Mouse (Mus musculus) spleen, postnatal 14 days (tissue): ENCODE data around the gene E030030I06Rik.
"Not testable (repeated sequence)": the region's sequence is repeated elsewhere in the genome, so short reads cannot be mapped to it uniquely, and the experiment has no call there.

ENCODE experiments used
- DNase-seq, 2 experiments: peaks; one replicate each; pipeline ENCODE4 v3.0.0; 2021 to 2022; ENCODE audit warnings: low spot score in 2 of 2

Gene E030030I06Rik

DNA sequence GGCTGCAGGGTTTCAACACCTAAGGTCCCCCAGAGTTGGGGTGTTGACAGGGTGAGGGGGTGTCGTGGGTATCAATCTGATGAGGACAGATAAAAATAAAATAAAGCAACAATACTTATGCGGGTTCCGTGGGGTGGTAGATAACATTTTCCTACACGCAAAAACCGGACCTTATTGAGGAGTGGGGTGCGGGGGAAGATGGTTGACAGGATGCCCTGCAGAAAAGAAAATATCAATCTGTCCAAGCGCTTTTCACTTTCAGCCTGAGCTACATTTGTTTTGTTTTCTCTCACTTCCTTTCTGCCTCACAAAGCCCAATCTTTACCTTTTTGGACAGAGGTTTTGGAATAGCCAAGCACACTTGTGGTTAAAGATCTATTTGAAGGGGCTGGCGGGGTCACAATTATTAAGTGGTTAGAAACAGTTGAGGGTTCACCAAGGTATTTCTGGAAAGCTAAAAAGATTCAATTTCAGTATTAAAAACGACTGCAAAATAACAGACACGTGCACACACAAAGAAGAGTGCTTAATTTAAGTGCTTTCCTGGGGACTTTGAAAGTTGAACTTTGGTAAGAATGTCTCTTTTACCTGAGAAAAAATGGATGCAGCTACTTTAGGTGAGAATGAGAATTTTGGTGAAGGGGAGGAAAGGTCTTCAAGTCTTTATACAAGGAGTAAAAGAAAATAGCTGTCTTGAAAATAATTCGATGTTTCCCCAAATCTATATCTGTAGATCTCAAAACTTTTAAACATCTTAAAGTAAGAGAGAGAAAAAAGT is 3.0 kb upstream of the E030030I06Rik start:
- not testable (repeated sequence) for DNase-seq

DNA sequence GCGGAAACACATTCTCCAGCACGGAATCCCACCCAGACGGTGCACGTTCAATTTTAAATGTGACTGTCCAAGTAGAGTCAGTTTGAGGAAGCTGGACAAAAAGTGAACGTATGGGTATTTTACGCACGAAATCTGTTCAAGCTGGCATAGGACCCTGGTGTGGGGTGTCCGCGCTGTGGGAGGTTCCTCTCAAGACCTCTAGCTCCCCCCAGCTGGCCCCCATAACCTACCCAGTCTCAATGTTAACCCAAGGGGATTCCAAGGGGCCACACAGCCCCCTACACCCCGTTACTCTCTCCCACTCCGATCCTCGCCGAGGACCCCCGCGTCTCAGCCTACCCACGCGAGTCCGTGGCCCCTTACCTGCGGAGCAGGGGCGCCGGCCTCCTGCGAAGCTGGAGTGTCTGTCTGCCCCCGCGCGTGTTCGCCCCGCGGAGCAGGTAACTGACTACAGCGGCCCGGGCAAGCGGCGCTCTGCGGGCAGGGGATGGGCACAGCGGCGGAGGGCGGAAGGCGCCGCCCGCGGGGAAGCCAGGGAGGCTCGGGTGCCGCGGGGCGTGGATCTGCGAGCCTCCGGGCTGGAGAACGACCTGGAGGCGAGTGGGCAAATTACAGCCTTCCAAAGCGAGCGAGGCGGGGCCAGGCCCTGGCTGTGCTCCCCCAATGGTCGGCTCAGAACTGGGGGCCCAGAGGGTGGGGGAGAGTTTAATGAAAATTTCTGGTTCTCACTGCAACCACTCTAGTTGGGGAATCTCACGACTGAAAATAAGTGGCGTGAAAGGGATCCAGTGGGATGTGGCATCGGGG is 2.2 kb upstream of the E030030I06Rik start:
- DNase-seq: not testable (repeated sequence)

DNA sequence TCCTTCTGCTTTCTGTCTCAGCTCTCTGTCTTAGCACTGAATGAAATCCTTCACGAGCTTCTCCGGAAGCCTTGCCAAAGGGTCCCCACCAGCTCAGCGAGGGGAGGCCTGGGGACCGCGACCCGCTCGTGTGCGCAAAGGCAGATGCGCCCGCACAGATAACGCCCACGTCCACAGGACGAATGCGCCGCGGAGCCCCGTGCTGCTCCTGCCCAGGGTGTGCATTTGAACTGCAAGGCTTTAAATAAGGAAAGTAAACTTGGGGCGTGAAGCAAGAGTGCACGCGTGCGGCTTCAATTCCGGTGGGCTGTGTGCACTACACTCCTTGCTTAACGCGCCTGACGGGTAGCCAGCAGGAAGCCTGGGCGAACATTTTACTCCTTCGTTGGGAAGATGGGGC is 1.5 kb upstream of the E030030I06Rik start:
- DNase-seq: no peak

DNA sequence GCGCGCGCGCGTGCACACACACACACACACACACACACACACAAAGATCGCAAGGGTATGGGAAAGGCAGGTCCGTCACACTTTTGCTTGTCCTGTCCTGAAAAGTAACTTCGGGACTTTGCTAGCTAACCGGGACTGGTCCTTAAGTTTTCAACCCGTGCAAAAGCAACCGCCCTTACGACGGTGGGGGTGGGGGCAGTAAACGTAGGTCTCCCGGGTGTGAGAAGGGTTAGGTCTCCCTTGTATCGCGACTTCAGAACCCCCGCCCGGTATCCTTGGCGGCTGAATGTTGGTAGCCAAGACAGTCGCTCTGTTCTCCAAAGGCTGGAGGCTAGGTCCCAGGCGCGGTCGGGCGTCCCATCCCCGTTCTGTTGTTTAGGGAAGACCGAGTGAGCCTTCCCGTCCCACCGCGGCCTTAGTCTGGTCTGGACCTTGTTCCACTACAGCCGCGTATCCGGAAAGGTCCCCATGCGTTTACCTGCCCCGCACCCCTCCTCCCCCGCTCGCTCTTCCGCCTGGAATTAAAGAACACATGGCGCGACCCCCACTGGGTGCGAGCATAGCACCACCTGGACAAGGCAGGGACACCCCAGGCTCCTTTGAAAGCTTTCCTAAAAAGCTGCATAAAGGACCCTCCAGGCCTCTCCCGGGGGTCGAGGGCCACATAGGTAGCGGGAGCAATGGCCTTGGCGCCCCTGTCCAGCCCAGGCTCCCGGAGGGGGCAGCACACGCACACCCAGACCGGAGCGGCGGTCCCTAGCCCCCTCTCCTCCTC is 808 bp upstream of the E030030I06Rik start:
- no peak for DNase-seq

DNA sequence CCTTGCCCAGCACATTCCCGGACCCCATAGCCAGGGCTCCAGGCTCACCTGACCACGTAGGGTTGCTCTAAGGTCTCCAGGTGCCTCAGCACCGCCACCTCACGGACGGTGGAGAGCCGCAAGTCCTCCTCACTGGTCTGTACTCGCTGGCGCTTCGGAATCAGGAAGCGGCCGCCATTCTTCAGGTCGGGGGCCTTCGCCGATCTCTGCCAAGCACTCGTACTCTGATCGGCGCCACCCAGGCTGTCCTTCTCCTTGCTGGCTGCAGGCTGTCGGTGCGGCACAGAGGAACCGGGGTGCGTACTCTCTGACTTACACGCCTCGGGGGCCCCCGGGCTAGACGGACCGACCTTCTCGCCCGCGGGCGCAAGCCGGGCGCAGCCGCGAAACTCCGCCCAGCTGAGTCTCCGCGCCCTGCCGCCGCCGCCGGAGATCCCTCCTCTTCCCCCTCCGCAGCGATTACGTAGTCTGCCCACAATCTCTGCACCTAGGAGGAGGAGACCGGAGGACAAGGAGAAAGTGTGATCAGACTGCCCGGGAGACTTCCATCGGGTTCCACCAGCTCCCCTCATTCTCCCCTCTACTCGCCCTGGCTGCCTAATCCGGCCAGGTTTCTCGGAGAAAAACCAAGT is 513 bp downstream of the E030030I06Rik start:
- DNase-seq: peak; percentile 40 to 57

DNA sequence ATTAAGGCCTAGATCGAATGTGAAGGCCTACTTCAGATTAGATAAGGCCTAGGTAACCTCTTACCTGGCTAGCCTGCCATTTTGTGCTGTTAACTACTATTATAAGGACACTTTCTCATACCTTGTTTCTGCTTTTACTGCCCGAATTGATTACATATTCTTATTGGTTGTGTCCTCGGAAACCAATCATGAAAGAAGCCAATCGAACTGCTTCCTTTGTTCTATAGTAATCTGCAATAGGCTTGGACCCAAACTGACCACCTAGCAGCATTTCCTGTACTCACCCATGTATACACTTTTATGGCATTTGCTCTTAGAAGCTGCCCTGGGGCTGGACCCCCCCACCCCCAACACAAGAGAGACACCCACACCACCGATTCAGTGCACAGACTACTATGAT is 6.1 kb downstream of the E030030I06Rik start:
- no peak for DNase-seq

DNA sequence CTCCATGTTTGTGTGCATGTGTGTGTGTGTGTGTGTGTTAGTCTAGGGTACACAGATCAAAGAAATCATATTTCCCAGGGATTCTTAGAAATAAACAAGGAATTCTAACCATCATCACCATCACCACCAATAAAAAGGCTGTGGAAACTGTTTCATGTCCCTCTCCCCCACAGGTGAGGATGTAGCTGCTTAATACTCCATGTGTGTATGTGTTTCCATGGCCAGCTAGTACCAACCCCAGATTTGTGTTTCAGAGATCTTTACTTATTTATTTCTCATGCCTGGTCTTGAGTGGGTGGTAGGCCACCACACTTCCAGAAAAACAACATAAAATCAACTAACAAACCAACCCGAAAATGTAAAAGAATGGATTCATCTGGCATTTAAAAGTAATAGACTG is 6.9 kb downstream of the E030030I06Rik start:
- DNase-seq: not testable (repeated sequence)

DNA sequence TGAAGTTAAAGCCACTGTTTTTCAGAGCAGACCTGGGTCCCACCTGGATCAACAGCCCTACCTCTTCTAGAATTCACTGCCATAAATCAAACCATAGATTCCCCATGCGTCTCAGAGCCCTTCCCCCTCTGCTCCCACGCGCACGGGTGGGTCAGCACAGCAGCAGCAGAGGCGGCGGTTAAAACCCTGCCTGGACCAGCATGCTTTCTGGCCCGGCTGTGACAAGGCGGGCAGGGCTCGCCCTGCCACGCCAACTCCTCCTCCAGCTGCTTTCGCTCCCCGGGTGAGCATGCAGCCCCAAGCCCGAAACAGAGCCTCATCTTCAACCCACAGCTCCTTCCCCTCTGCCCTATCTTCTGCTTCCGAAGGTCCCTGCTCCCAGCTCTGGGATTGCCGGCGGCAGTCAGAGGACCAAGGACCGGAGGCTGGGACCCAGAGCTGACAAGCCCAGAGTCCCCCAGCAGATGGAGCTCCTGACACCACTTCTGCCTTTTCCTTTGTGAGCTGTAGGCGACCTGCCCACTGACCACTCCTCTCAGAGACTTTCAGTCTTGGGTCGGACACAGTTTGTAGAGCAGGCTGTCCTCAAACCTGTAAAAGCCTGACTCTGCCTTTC is 8.3 kb downstream of the E030030I06Rik start:
- peak in 1 of 2 experiments; percentile 38 for DNase-seq

DNA sequence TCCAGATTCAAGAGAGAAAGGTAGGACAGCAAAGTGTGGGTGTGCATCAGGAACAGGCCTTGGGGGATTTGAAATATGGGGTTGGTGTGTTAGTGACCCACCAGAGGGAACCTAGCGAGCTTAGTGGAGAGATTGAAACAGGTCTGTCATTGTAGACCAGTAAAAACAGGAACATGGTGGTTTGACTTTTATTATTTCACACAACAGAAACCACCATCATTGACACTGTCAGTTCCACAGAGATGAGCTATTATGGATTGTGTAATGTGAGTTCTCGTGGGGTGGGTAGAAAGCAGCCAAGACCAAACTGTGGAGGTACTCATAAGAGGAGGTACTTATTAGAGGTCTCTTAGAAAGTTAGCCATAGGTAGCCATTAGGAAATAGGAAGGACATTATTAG is 74.5 kb downstream of the E030030I06Rik start:
- DNase-seq: no peak

DNA sequence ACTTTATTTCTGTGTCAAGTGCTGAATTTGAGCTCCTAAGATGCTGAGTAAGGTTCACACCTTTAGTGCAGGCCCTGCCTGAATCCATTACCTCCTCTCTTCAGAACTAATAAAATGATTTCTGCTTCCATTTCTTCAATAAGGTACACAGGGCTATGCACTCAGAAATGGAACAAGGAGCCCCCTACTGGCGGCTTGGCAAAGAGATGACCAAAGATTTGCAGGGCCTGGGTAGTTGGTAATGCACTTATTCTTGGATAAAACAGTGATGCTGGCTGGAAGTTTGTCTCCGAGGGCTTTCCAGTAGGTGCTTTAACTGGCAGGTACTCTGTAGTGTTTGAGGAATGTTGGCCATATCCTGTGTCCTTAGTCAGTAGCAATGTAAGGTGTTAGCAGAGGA is 76.3 kb downstream of the E030030I06Rik start:
- DNase-seq: no peak

DNA sequence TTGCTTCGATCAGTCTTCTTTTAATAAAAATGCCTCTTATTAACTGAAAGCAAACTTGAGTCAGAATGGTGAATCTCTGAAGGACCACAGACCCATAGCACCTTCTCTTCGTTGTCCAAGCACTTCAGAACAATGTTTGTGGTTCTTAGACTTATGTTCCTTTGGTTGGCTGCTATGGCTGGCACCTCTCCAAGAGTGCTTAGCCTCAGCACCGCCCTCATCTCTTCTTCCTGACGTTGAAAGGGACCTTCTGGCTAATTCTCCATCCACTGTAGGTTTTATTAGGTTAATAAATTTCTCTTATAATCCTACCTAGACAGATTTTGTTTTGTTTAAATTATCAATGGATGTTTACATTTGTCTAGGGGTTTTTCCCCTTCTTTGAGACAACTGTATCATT is 78.5 kb downstream of the E030030I06Rik start:
- DNase-seq: no peak

DNA sequence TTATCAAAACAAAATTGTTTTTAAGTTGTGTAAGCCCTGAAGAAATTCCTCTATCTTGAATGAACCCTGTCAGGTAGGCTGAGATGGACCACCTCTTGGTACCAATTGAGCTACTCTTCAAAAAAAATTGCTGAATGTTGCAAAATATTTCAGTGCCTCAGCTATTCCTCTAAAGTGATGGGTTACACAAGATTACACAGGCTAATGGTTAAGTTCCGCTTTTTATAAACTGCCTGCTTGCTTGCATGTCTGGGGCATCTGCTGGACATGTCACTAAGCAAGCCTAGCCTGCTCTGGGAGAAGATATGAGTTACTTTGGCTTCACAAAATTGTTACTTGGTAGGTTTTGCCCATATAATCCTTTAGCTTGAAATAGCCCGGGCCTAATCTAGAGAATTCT is 78.9 kb downstream of the E030030I06Rik start:
- DNase-seq: no peak

DNA sequence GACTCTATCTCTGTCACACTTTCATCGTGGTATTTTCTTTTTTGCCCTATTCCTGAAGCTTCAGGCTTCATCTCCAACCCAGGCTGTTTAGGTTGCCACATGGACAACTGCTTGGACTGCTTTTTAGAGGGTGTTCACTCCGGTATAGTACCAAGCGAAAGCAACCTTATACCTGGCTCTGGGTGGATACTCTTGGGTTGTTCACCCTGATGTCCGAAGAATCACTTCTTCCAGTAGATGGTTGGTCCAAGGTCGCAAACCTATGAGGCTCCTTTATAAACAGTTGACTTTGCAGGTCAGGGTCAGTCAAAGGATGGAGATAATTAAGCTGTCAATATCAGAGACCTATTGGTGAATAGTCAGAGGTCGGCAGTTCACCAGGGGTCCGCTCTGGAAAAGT is 81.1 kb downstream of the E030030I06Rik start, which contains the start of gene 4930444G20Rik:
4930444G20Rik (minus strand) TSS at position 101 of the 400 bp plus-strand sequence.
- DNase-seq: not testable (repeated sequence)
